Mouse (Mus musculus) adrenal gland, adult 18-20 months (tissue): Measurements from ENCODE around the gene Banf2. TPM values are rescaled to one million over a fixed set of nuclear protein-coding genes. Genes with fewer than 3 reads are reported as not detected.
A peak's percentile ranks its signal among the peaks of the same experiment; 100 is the strongest.

Experiments
- DNase-seq, 2 experiments: peaks; one replicate each; pipeline ENCODE4 v3.0.0; 2021 to 2022; ENCODE audit warnings: low spot score in 2 of 2
- total RNA-seq, 2 experiments: library from RNA; stranded (reverse); gene quantifications; 1 replicate in 1 of 2; 2 replicates in 1 of 2; pipeline ENCODE4 v1.2.3; 2021

Banf2 gene
- total RNA-seq, 2 experiments from 2014 or later, result not detected

DNA sequence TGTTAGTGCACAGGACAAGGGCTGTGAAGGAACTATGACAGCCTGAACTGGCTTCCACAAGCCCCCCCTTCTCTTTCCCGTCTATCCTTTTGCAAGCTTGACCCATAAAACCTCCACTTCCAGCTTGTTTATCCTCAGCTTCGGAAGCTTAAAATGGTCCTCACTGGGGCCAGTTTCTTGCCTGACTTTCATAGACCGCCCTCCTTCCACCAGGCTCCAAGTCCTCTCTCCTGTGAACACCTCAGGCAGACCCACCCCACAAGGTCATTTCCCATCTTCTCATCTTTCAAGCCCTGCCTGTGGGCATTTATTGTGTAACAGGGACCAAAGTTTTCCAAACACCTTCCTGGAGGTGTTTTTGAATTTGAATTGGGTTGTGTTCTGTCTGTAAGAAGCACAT lies 10.4 kb upstream of the Banf2 start:
- DNase-seq, result no peak

DNA sequence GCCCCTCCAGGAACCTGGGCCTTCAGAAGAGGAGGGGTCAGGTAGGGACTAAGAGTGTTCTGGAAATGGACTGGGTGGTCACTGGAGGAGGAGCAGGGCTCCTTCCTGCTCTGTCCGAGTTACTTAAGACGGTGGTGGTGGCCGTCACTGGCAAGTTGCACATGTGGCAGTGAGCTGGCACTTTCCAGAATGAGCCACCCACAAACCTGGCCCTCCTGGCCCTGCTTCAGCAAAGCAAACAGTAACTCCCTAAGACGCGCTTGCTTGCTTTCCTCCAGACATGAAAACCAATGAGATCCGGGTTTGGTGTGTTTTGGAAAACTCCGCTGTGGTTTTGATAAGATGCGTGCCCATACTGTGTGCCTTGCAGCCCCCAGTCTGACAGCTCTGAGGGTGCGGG lies 7.5 kb upstream of the Banf2 start:
- DNase-seq, result no peak

DNA sequence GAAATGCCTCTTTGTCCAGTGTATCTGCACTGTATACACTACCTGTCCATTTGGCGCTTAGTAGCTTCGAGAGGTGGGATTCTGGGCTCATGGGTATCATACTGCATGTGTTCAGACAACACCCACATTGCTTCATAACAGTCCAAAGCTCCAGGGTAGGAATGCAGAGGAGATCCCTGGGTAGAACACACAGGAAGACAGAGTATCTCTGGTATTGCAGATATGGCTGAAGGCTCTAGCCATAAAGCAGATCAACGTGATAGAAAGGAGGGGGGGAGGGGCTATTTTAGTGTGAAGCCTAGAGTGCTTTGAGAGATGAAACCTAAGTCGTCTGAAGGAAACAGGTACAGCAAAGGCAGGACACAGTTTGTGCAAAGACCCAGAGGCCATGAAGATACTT lies 6.4 kb upstream of the Banf2 start:
- no peak for DNase-seq

DNA sequence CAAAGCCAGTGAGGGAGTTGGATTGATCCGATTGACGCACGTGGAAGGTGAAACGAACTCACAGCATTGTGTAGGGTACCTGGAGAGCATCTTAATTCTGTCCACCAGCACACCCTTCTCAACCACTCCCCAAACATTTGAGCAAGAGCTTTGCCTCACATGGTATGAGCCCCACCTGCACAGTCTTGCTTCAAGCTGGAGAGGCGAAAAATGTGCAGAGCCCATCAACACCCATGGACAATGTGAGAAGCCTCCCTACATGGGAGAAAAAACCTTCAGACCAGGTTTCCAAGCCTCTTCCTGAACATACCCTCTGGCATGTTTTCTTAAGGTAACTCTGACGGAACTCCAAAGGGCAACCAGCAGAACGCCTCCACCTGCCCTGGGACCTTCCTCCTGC lies 2.1 kb upstream of the Banf2 start:
- DNase-seq, result no peak

DNA sequence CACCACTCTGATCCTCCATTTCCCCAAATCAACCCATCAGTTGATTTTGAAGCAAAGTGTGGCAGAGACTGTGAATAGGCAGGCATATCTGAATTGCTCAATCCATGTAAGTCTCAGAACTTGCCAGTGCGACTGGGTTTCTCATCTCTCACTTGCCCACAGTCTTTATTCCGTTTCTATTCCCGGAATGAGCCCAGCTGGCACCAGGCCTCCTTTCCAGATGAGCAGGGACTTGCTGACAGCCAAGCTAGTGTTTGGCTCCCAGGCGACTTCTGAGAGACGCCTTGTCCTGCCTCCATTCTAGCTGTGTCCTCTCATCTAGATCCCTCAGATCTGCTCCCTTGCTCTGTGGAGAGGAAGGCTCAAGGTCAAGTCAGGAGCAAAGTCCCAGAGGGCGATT lies 11.9 kb downstream of the Banf2 start:
- DNase-seq, result no peak

DNA sequence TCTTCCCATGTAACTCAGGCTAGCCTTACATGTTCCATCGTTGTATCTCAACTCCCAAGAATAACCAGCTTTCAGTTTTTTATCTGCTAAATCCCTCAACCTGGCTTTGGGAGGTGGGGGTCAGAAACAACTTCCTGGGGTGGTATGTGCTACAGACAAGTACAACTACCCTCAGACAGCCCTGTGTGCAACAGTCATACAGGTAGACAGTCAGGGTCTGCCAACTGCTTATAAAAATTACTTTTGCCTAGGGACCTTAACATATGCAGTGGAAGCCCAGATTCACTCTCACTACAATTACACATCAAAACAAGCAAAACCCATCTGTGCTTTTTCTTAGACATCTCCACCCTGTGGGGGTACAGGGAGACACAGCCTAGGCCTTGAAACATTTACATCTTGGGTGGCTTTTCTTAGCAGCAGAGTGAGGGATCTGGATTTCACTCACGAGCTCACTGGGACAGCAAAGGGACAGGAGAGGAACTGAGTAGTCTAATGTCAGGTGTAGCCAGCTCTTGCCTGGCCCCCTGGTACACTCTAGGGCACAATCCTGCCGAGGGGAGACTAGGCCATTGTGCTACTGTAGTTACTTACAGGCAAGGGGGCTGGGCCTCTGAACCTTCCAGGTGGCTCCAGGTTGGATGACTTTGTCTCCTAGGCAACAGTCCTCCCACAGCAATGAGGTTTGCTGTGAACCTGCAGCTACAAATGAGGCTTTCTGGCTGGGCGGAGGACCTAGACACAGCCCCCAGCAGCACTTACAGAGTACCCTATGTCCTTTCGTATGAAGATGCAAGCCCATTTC lies 13.1 kb downstream of the Banf2 start:
- no peak for DNase-seq

DNA sequence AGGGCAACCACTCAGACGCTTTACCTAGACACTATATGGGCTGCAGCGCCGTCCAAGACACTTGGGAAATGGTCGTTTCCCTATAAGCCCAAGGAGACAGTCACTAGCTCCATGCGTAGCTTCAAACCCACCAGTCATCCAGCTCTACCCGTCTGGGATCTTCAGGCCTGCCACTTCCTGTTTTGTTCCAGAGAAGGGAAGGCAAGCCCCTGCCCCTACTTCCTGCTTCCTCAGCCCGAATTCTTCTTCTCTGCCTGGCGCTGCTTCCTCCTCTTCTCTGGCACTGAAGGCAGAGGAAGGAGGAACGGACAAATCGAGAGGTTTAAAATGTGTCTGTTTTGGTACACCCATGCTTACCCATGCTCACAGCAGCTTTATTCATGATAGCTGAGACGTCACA lies 14.1 kb downstream of the Banf2 start:
- no peak for DNase-seq

DNA sequence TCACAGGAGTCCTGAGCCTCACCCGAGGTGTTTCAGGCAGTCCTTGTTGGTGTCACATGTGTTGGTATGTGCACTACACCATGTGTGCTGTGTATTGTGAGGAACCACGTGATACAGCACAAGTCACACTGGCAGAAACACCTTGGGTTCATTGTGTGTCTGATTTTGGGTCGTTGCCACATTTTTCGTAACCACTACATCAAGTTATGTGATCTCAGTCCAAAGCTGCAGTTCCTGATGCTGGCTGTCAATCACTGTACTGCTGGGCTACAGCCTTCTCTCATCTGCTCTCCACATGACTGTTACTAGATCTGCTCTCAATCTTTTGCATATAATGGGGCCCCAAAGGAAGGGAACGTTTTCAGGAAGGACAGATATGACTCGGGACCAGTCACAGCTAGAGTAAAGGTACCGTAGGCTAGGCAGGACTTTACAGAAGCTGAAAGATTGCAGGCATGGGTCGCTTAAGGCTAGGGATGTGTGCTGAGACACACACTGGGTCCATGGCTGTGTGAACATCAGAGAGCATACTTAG lies 17.4 kb downstream of the Banf2 start:
- no peak for DNase-seq

DNA sequence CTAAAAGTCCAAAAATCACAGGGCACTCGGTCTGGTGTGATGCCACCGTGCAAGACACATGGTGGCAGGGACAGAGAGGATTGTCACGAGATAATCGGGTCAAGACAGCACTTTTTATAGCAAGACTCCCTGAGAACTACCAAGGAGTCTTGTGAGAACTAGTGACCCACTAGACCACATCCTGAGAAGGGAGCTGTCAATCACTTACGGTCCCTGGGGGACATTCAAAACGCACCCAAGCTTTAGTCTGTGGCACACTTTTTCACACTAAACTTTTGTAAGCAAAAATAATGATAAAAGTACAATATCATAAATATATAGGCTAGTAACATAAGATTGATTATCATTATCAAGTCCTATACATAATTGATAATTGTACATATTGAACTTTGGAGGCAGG lies 18.0 kb downstream of the Banf2 start:
- no peak for DNase-seq

DNA sequence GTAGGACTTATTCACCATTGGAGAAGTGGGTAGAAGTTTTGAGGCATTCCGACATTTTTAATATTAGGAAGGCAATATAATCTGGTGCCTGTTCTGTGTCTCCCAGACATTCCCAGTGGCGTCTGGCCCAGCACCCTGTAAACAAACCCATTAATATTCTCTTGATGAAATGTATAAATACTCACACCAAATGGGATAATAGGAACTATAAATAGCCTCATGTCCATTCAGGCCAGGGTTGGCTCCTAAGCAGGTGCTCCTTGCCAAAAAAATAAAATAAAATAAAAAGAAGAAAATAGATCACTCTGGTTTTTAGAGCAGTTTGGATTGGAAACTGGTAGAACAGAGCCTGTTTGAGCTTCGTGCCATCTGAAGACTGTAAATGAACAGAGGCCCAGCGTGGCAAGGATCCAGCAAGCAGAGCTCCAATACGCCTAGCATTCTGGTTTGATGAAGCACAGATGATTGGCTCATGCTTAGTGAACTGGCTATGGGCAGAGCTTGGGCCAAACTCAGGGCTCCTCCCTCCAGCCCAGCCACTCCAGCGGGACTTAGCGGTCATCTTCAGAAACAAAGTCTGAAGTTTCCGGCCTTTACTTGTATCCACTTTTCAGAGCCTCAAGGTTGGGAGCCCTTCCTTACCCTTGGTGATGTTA lies 19.7 kb downstream of the Banf2 start:
- no peak for DNase-seq

DNA sequence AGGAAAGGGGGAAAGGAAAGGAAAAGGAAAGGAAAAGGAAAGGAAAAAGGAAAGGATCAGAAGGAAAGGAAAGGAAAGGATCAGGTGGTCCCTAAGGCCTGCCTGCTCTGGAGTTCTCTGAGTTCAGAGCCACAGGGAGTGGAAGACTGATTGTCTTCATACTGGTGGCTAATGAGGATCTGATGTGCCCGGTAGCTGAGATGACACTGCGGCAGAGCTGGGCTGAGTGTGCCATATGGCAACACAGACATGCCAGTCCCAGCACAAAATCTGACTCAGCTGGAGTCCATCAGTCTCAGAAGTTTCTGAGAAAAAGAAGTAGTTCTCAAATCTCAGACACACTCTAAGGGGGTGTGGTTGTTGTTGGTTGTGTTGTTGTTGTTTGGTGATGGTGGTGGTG lies 24.9 kb downstream of the Banf2 start:
- no peak for DNase-seq

DNA sequence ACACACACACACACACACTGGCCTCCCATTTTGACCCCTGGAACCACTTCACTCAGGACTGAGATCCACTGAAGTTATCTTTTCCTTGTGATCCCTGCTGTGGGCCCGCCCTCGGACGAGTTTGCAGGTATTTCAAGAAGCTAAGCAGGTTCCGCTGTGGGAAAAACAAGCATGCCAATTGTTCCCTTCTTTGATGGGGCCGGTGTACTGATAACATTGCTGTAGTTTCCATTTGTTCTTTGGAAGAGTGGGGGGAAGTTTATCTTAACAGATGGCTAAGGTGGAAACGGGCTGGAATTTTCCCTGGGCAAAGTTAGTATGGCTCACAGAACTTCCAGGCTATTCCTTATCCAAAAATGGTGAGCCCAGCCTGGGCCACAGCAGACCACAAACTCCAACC lies 28.8 kb downstream of the Banf2 start:
- DNase-seq, result no peak

DNA sequence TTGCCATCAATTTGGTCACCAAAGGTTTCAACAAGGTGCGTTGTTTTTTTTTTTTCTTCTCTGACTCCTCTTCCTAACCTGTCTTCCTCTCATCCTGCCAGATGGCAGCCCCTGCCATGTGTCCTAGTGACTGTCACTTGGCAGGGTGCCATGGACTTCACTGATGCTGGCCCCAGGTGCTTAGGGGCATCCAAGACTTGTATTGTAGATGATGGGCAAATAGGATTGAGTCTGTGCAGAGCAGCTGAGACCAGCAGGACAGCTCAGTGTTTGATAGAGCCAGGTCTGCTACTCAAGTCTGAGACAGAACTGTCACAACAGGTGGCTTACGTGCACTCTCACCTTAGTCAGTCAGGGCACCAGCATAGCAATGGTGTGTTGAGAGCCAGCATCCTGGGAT lies 32.6 kb downstream of the Banf2 start:
- no peak for DNase-seq

DNA sequence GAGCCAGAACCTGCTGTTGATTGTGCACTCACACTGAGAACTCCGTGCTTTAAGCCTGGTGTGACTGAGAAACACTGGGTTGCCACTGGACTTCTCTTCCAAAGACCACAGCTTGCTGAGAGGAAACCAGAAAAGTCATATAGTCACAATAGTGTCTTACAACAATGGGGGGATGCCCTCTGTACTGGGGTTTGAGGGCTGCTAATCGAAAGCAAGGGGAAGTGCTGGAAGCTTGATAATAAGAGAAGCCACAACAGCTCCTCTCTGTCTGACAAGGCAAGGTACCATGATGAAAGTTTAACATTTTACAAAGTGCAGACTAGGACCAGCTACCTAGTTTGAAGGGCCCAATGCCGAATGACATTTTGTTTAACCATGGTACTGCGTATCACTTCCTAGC lies 36.8 kb downstream of the Banf2 start:
- no peak for DNase-seq

DNA sequence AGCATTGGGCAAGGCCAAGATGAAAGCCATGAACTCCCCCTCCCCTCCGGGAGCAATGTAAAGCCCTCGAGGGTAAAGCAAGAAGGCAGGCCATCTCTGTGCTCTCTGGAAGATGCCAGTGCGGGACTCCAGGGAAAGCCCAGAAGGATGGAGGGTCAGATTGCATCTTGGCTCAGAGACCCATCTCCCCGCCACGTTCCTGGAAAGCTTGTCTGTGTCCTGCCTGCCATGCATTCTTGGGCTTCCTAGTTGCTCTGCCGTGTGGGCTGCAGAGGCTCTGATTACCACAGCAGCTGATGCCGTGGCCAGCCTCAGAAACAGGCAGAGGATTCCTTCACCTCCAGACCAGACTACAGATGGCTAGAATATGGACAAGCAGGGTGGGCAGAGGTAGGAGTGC lies 37.6 kb downstream of the Banf2 start:
- DNase-seq, result no peak

DNA sequence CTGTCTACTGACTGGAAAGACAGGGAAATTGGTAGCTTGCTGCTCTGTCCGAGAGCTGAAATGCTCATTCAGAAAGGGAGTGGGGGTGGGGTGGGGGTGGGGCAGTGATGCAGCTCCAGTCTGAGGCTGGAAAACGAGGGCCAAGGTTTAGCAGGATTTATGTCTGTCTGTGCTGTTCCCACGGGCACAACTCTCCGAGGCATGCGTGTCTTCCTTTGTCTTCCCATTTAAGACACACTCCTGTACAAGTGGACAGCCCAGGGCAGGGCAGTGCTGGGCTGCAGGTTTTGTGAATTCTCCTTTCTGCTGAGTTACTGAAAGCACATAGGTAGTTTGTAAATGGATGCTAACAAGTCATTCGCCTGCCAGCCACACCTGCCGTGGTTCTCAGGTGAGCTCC lies 39.8 kb downstream of the Banf2 start:
- no peak for DNase-seq

DNA sequence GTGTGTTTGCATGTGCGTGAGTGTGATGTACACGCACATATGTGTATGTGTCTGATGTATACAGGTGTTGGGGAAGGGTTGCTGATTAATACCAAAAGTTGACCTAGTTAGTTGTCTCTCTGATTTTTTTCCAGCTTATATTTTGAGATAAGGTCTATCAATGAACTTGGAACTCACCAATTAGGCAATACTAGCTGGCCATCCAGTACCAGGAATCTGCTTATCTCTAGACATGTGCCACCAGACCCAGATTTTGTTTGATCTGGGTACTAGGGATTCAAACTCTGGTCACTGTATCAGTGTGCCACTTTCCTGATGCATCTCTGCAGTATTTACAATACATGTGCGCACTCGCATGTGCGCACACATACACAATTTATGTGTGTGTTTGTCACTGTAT lies 41.2 kb downstream of the Banf2 start:
- DNase-seq, result no peak

DNA sequence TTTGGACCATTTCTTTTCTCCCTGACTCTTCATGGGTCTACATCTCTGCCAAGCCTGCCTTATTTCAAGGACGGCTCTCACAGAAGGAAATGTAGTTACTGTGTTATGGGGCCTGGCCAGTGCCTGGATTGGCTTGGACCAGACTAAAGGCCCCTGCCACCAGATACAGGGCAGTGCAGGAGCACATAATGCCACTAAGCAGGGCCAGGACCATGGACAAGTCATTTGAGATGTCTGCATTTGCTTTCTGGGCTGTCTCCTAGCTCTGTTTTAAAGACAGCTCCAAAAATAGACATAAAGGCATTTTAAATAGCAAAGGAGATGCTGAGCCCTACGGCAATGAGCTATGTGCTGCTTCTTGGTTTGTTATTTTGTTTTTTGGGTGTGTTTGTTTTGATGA lies 43.8 kb downstream of the Banf2 start:
- no peak for DNase-seq

DNA sequence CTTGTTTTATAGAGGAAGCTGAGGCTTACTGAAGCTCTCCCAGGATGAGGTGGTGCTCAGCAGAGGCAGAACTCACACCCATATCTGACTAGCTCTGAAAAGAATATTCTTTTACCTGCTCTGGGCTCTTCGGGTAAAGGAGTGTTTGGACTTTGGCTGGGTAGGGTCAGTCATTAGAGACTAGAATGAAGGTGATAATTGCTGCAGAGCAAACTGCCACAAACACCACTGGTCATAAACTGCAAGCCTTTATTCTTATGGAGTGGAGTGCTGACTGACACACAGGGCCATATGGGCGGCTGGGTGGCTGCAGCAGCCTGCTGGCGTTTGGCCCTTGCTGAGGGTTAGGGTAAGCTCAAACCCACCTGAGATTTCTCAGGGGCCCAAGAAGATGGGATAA lies 46.0 kb downstream of the Banf2 start:
- no peak for DNase-seq

DNA sequence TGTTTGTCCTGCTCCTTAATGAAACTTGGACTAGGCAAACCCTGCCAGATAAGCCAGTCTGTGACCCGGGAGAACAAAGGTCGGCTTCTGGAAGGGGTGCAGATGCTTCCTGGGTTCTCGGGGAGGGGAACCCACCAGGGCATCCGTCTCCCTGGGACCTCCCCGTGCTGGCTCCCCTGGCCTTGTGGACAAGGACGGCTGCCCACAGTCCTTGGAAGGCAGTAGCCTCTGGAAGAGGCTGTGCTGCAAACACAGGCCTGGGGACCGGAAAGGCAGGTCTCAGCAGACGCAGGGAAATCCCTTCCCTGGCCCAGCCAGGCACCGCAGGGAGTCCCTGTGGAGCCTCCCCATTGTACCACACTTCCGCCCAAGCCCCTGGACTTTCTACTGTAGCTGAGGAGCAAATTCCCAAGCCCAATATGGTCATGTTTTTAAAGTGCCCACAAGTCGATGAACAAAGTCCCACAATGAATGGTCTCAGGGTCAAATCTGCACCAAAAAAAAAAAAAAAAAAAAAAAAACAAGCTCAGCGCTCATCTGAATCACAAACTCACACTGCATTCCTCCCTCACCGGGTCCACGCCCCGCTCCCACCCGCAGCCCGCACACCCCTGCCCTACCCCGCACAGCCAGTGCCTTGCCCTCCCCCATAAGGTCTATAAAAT lies 53.5 kb downstream of the Banf2 start:
- peak; percentile 37 to 47 for DNase-seq

DNA sequence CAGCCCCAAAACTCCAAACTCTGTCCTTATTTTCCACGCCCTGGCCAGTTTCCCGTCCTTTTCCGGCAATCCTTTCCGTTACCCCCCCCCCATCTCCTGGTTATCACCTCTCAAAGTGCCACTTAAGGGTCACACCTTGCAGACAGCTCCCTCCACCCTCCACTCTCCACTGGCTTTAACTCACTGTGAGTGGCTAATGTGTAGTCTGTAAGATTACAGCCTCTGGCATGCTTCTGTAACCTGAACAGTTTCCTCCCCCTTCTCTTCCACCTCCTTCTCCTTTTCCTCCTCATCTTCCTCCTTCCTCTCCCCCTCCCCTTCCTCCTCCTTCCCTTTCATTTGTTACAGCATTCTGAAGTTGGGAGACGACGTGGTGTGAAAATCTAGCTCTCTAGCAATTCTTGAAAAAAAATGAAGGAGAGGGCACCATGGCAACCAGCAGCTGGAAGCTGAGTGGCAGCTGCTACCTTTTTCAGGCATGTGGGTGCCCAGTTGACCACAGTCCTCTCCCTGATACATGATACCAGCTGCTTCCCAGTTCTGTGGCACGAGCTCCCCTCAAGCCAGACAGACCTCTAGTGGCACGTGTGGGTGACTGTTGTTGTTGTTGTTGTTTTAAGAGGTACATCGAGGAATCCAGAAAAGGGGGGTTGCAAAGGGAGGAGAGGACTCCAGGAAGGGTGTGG lies 55.2 kb downstream of the Banf2 start:
- DNase-seq, result no peak

DNA sequence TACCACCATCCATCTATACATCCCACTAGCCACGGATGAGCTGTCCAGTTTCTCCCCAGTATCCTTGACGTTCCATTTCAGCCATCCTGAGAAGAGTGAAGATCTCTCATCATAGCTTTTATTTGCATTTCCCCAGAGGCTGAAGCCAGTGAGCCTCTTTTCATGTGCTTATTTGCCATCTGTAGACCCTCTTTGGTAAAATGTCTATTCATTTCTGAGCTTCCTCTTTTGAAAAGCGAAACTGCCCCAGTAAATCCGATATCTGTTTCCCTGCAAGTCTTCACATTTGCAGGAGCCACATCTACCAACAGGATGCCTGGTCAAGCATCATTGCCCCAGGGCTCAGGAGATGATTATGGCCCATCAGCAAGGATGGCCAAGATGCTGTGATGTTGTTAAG lies 59.9 kb downstream of the Banf2 start:
- DNase-seq, result no peak
